Mouse (Mus musculus): ENCODE data around the gene Bcl7c.

- TF ChIP-seq CTCF (IDR thresholded peaks at IDR 0.05) (no peak), POLR2A (IDR thresholded peaks at IDR 0.05; ENCODE audit: insufficient read depth, low read depth, low read length) (no peak), EP300 (IDR thresholded peaks at IDR 0.05; ENCODE audit: insufficient read depth, low read depth, low read length) (no peak)
Measured at GRCm38 (mm10) chr7:127688935-127689334, 19.8 kb downstream of the Bcl7c start.
